Mouse (Mus musculus) MEL (cell line): ENCODE results near the gene Lrrc7. TPM values are rescaled to one million over a fixed set of nuclear protein-coding genes. Genes with fewer than 3 reads are reported as not detected.

Source experiments
- DNase-seq: peaks from one replicate; pipeline ENCODE4 v3.0.0; 2011; ENCODE audit warnings: low read depth, low spot score
- H3K27ac ChIP-seq: 2 replicates; pipeline ENCODE4 v1.5.1; 2012; ENCODE audit warnings: low read depth, mild to moderate bottlenecking, control low read depth, low read length, moderate library complexity; ENCODE audit not compliant: control insufficient read depth
- H3K27me3 ChIP-seq, 2 experiments: fragments of 150-350 bp in 1 of 2; sonication (generic) in 1 of 2; 2 replicates each; pipeline ENCODE4 v1.6.1; 2012; ENCODE audit warnings: low read length in 2 of 2, mild to moderate bottlenecking in 2 of 2, improper control_type of control experiment in 1 of 2, moderate library complexity in 1 of 2; ENCODE audit not compliant: insufficient read depth in 2 of 2, control insufficient read depth in 1 of 2
- H3K36me3 ChIP-seq, 2 experiments: 2 replicates each; pipeline ENCODE4 v1.6.1; 2012 to 2014; ENCODE audit warnings: low read length in 2 of 2, improper control_type of control experiment in 1 of 2, inconsistent platforms in 1 of 2, mild to moderate bottlenecking in 1 of 2; ENCODE audit not compliant: insufficient read depth in 2 of 2, control insufficient read depth in 1 of 2
- H3K4me1 ChIP-seq, 2 experiments: fragments of 150-350 bp in 1 of 2; sonication (generic) in 1 of 2; 2 replicates each; pipeline ENCODE4 v1.6.1; 2012; ENCODE audit warnings: low read length in 2 of 2, improper control_type of control experiment in 1 of 2, mild to moderate bottlenecking in 1 of 2; ENCODE audit not compliant: insufficient read depth in 2 of 2, control insufficient read depth in 1 of 2
- H3K4me3 ChIP-seq, 2 experiments: fragments of 150-350 bp in 1 of 2; sonication (generic) in 1 of 2; 2 replicates each; pipeline ENCODE4 v1.5.1; 2012; ENCODE audit warnings: low read depth in 2 of 2, low read length in 2 of 2, mild to moderate bottlenecking in 2 of 2, moderate library complexity in 2 of 2, control low read depth in 1 of 2, improper control_type of control experiment in 1 of 2; ENCODE audit not compliant: control insufficient read depth in 1 of 2, insufficient read depth in 1 of 2
- H3K79me2 ChIP-seq: 2 replicates; pipeline ENCODE4 v1.6.1; 2012; ENCODE audit warnings: mild to moderate bottlenecking, low read length, moderate library complexity; ENCODE audit not compliant: control insufficient read depth, poor library complexity, insufficient read depth
- H3K9ac ChIP-seq: 2 replicates; pipeline ENCODE4 v1.6.1; 2012; ENCODE audit warnings: low read depth, mild to moderate bottlenecking, control low read depth, low read length, moderate library complexity; ENCODE audit not compliant: control insufficient read depth, poor library complexity, severe bottlenecking
- H3K9me3 ChIP-seq: fragments of 150-350 bp; sonication (generic); replicated peaks from 2 replicates; pipeline ENCODE4 v1.6.1; 2012; ENCODE audit warnings: mild to moderate bottlenecking, low read length, improper control_type of control experiment, moderate library complexity; ENCODE audit not compliant: insufficient read depth
- BHLHE40 ChIP-seq: IDR thresholded peaks from 2 replicates; pipeline ENCODE4 v1.6.1; 2012; ENCODE audit warnings: low read depth, mild to moderate bottlenecking, inconsistent platforms, low read length, improper control_type of control experiment, borderline replicate concordance
- CTCF ChIP-seq, 3 experiments: IDR thresholded peaks in 2 of 3; conservative IDR thresholded peaks in 1 of 3; 2 replicates each; pipeline ENCODE4 v1.5.1; 2011 to 2012; ENCODE audit warnings: low read length in 3 of 3, low read depth in 2 of 3, mild to moderate bottlenecking in 2 of 3, improper control_type of control experiment in 1 of 3, inconsistent platforms in 1 of 3, mixed read lengths in 1 of 3, moderate library complexity in 1 of 3; ENCODE audit not compliant: control insufficient read depth in 1 of 3, insufficient read depth in 1 of 3, poor library complexity in 1 of 3, severe bottlenecking in 1 of 3
- ELF1 ChIP-seq: IDR thresholded peaks from 2 replicates; pipeline ENCODE4 v1.6.1; 2014; ENCODE audit warnings: low read depth, mild to moderate bottlenecking, inconsistent platforms, low read length, improper control_type of control experiment, moderate library complexity
- EP300 ChIP-seq, 2 experiments: IDR thresholded peaks; 2 replicates each; pipeline ENCODE4 v1.6.1; 2011; ENCODE audit warnings: improper control_type of control experiment in 2 of 2, low read length in 2 of 2, low read depth in 1 of 2, mild to moderate bottlenecking in 1 of 2
- ETS1 ChIP-seq: IDR thresholded peaks from 2 replicates; pipeline ENCODE4 v1.6.1; 2012; ENCODE audit warnings: low read depth, mild to moderate bottlenecking, inconsistent platforms, low read length, improper control_type of control experiment, moderate library complexity
- GATA1 ChIP-seq: IDR thresholded peaks from 2 replicates; pipeline ENCODE4 v1.6.1; 2011; ENCODE audit warnings: low read depth, low read length, improper control_type of control experiment
- HCFC1 ChIP-seq: IDR thresholded peaks from 2 replicates; pipeline ENCODE4 v1.6.1; 2012; ENCODE audit warnings: low read depth, mild to moderate bottlenecking, inconsistent platforms, low read length, improper control_type of control experiment, moderate library complexity
- JUND ChIP-seq: IDR thresholded peaks from 2 replicates; pipeline ENCODE4 v1.6.1; 2011; ENCODE audit warnings: low read depth, mild to moderate bottlenecking, improper control_type of control experiment, low read length
- MAFK ChIP-seq: IDR thresholded peaks from 2 replicates; pipeline ENCODE4 v1.6.1; 2011; ENCODE audit warnings: low read depth, mild to moderate bottlenecking, low read length, improper control_type of control experiment, borderline replicate concordance
- MAX ChIP-seq: IDR thresholded peaks from 2 replicates; pipeline ENCODE4 v1.6.1; 2011; ENCODE audit warnings: low read length, improper control_type of control experiment
- MAZ ChIP-seq: IDR thresholded peaks from 2 replicates; pipeline ENCODE4 v1.6.1; 2012; ENCODE audit warnings: low read depth, mild to moderate bottlenecking, inconsistent platforms, low read length, improper control_type of control experiment
- MXI1 ChIP-seq: IDR thresholded peaks from 2 replicates; pipeline ENCODE4 v1.6.1; 2011; ENCODE audit warnings: mild to moderate bottlenecking, low read depth, low read length, improper control_type of control experiment
- NRF1 ChIP-seq: IDR thresholded peaks from 2 replicates; pipeline ENCODE4 v1.6.1; 2014; ENCODE audit warnings: low read depth, mild to moderate bottlenecking, inconsistent platforms, low read length, improper control_type of control experiment, moderate library complexity; ENCODE audit not compliant: poor library complexity, insufficient read depth, severe bottlenecking
- POLR2AphosphoS2 ChIP-seq: IDR thresholded peaks from 2 replicates; pipeline ENCODE4 v1.6.1; 2011; ENCODE audit warnings: low read length, improper control_type of control experiment
- SIN3A ChIP-seq: IDR thresholded peaks from 2 replicates; pipeline ENCODE4 v1.6.1; 2012; ENCODE audit warnings: low read length, improper control_type of control experiment, inconsistent platforms
- SMC3 ChIP-seq: IDR thresholded peaks from 2 replicates; pipeline ENCODE4 v1.6.1; 2011; ENCODE audit warnings: low read depth, low read length, improper control_type of control experiment
- TAL1 ChIP-seq: IDR thresholded peaks from 2 replicates; pipeline ENCODE4 v1.6.1; 2012; ENCODE audit warnings: mild to moderate bottlenecking, inconsistent platforms, low read length, moderate library complexity, mixed read lengths
- UBTF ChIP-seq: IDR thresholded peaks from 2 replicates; pipeline ENCODE4 v1.6.1; 2012; ENCODE audit warnings: low read depth, mild to moderate bottlenecking, inconsistent platforms, low read length, improper control_type of control experiment, moderate library complexity, borderline replicate concordance; ENCODE audit not compliant: insufficient read depth
- USF1 ChIP-seq: IDR thresholded peaks from 2 replicates; pipeline ENCODE4 v1.6.1; 2014; ENCODE audit warnings: low read depth, mild to moderate bottlenecking, inconsistent platforms, low read length, improper control_type of control experiment, moderate library complexity
- USF2 ChIP-seq, 2 experiments: IDR thresholded peaks; 2 replicates each; pipeline ENCODE4 v1.6.1; 2011 to 2012; ENCODE audit warnings: improper control_type of control experiment in 2 of 2, low read length in 2 of 2, borderline replicate concordance in 1 of 2, inconsistent platforms in 1 of 2, low read depth in 1 of 2, mild to moderate bottlenecking in 1 of 2; ENCODE audit not compliant: insufficient read depth in 1 of 2
- polyA plus RNA-seq, 2 experiments: library from polyadenylated mRNA; stranded (reverse) in 1 of 2; unstranded in 1 of 2; fragments of >175 nt in 1 of 2; fragments of >200 nt in 1 of 2; gene quantifications; 2 replicates each; pipeline versions ENCODE4 v1.2.1 to v1.2.4; 2012; ENCODE audit warnings: low replicate concordance in 2 of 2, low read depth in 1 of 2; ENCODE audit not compliant: insufficient read length in 2 of 2, insufficient read depth in 1 of 2, missing spikeins in 1 of 2
- total RNA-seq: library from RNA; depleted of rRNA; stranded (reverse); fragments of 300-350 nt; gene quantifications from 2 replicates; pipeline ENCODE4 v1.2.3, GENCODE M21; 2012

Lrrc7 gene
- total and polyA plus RNA-seq, 3 experiments = not detected

DNA sequence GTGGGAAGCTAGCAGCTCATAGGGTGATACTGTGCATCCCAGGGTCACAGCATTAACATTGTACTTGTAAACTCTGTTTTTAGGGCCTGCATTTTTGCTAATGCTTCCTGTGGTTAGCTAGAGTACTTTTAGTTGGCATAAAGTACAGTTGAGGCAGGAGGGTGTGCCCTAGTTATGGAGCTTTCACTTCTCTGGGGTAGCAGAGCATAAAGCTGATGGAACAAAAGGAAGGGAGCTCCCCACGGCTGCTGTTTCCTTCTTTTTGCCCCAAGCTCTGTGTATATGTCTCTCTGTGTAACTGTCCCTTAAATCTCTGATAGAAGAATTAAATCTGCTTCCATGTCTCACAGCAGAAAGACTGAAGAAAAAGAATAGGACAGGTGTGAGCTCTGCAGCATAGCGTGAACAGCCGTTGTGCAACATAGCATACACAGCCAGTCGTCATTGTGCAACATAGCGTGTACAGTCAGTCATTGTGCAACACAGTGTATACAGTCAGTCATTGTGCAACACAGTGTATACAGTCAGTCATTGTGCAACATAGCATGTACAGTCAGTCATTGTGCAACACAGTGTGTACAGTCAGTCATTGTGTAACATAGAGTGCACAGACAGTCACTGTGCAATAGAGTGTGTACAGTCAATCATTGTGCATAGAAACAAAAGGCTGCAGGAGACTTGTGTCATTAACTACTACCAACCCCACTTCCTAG is 500.1 kb downstream of the Lrrc7 start:
- Histone ChIP-seq H3K9ac (no peak overlapping the region), H3K79me2 (no peaks in the 10 kb centered on the region; the same call in 1 of the 2 replicates), H3K36me3 (peaks cover 0 to 7% of the 10 kb centered on the region in 2 experiments; a peak in 2 of 4 replicates), H3K27me3 (no peaks in the 10 kb centered on the region), H3K9me3 (no peaks in the 10 kb centered on the region), H3K4me3 (no peak overlapping the region), H3K4me1 (no peaks in the 10 kb centered on the region), H3K27ac (no peak overlapping the region)
- TF ChIP-seq SMC3 (no peak), JUND (no peak), MXI1 (no peak), HCFC1 (no peak), USF2 (IDR thresholded peaks at IDR 0.05; ENCODE audit: borderline replicate concordance in 1 of 2, insufficient read depth in 1 of 2, low read depth in 1 of 2, low read length in 2 of 2) (no peak), ETS1 (no peak), MAFK (no peak), BHLHE40 (no peak), SIN3A (no peak)
- DNase-seq = no peak

DNA sequence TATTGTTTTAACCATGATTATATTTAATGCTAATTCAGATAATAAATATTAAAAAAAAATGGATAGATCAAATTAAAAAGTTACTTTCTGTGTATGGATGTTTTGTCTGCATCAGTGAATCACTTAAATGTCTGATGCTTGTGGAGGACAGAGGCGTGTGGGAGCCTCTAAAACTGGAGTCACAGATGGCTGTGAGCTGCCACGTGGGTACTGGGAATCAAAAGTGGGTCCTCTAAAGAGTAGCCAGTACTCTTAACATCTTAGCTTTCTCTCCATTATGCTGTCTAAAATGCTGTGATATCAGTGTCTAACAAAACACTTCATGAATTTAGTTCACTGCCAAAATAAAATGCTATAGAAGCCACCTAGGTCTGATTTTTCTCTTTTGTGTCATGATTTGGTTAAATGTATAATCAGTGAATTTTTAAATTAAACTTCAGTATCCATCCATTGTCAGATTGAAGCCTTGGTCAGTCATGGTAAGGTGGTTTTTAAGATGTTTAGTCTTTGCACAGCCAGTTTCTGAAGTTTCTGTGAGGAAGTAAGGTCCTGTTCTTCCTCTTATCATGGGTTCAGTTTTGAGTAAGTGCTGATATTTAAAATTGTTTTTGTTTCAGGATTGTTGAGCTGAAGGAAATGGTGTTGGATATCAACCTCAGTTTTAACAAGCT is 501.3 kb downstream of the Lrrc7 start:
- peaks cover 0 to 7% of the 10 kb centered on the region in 2 experiments; a peak in 2 of 4 replicates for H3K36me3 ChIP-seq

More for the DNA sequence above, 501.3 kb downstream of the Lrrc7 start:
- no peak overlapping the region for H3K27ac ChIP-seq
- H3K9ac ChIP-seq = no peak overlapping the region
- no peak overlapping the region for H3K4me3 ChIP-seq
- TF ChIP-seq USF1 = no peak
- TF ChIP-seq MAZ = no peak
- TF ChIP-seq TAL1 = no peak
- no peak for TF ChIP-seq POLR2AphosphoS2
- no peak for TF ChIP-seq UBTF
- no peak for TF ChIP-seq EP300 (IDR thresholded peaks at IDR 0.05; ENCODE audit: low read depth in 1 of 2, low read length in 2 of 2)
- no peak for TF ChIP-seq BHLHE40
- TF ChIP-seq GATA1 = no peak
- no peak for TF ChIP-seq ELF1
- no peak for TF ChIP-seq MAX
- no peak for TF ChIP-seq NRF1
- no peak for TF ChIP-seq USF2 (IDR thresholded peaks at IDR 0.05; ENCODE audit: borderline replicate concordance in 1 of 2, insufficient read depth in 1 of 2, low read depth in 1 of 2, low read length in 2 of 2)
- TF ChIP-seq CTCF (IDR thresholded peaks at IDR 0.05 in 2 of 3, conservative IDR thresholded peaks at IDR 0.05 in 1 of 3; ENCODE audit: control insufficient read depth in 1 of 3, insufficient read depth in 1 of 3, low read depth in 2 of 3, low read length in 3 of 3, poor library complexity in 1 of 3, severe bottlenecking in 1 of 3) = no peak
- TF ChIP-seq MXI1 = no peak
- TF ChIP-seq, all 39 proteins: peak for 0
- no peaks in the 10 kb centered on the region; the same call in 1 of the 2 replicates for H3K79me2 ChIP-seq
- no peaks in the 10 kb centered on the region for H3K9me3 ChIP-seq
- DNase-seq = no peak
- H3K27me3 ChIP-seq = no peaks in the 10 kb centered on the region
- H3K4me1 ChIP-seq = no peaks in the 10 kb centered on the region
